Mouse (Mus musculus) MEL-GATA-1-ER (cell line): ENCODE measurements at regions not wholly inside any gene's neighbourhood (a gene's known extent, or its start where the extent isn't known, plus 50 kb on each side); places are given as distances from the start of the nearest gene placed in this dataset.
"Not testable (repeated sequence)": the region's sequence is repeated elsewhere in the genome, so short reads cannot be mapped to it uniquely, and the experiment has no call there.

ENCODE experiments used
- DNase-seq: peaks from one replicate; pipeline ENCODE4 v3.0.0-alpha.2; 2012; ENCODE audit warnings: low read depth; ENCODE audit errors: extremely low read depth

DNA sequence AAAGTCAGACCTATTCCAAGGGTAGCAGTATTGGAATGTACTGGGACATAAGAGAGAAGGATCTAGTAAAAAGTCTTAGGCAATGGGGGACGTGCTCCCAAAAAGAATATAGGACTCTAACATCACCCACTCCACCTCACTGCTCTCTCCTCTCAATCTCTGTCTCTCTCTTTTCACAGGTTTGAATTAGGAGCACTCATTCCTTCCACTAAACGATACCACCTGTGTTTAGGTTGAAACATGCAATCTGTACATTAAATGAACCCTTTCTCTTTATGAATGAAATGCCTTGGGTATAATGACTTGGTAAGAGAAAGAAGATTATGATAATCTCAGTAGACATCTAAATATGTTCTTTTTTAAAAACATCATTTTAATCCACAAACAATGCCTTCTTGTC, 129.4 kb downstream of the Zpld1 start:
- DNase-seq: no peak

DNA sequence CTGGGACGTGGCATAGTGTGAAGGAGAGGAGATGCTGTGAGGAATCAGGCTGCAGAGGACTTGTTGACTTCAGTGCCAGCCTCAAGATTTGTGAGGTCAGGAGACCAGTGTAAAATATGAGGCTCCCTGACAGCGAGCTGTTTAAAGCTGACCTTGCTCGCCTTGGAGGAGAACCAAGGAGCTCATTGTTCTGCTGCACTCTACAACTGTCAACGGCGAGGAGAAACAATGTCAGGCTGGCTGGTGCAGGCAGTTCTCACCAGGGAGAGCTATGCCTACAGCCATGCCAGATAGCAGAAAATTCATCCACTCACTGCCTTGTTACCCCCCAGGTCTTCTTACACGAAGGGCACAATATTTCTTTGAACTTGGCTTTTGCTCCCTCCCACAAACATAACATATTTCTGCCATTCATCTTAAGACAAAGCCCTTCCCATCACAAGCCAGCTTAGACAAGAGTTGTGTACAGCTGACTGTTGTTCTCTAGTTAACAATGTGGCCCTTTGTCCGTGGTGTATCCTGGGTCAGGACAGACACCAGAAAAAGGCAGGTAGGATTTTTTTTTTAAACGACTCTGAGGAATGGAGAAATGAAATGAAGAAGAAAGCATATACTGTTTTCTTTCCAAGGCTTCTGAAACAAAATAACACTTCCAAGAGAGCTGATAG, 131.5 kb downstream of the Zpld1 start:
- no peak for DNase-seq

DNA sequence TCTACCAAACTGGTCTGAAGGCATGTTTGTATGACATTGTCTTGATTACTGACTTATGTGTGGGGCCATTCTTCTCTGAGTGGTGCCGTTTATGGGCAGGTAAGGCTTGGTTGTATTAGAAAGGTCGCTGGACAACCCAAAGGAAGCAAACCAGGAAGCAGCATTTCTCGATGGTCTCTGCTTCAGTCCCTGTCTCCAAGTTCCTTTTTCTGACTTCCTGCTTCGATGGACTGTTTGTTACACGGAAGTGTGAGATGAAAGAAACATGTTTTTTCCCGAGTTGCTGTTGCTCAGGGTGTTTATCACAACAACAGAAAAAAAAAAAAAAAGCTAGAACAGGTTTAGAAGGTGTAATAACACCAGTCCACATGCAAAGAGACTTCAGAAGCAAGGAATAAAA, 134.9 kb downstream of the Zpld1 start:
- no peak for DNase-seq

DNA sequence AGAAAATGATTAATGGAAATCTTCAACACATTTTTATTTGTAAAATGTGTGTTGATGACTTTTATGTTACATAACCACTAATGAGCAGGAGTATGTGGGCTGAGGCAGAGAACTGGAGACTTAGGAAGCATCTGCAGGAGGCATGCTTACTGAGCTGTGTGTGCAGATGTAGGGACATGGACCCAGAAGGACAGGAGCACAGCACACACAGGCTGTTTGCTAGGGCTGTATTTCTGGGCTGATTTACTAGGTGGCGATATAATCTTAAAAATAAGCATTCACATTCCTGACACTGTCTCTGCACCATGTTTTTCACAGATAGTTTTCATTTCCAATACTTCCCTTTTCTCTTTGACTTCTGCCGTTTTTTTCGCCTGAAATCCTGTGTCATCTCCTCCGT, 146.1 kb downstream of the Zpld1 start:
- DNase-seq: peak; percentile 35

DNA sequence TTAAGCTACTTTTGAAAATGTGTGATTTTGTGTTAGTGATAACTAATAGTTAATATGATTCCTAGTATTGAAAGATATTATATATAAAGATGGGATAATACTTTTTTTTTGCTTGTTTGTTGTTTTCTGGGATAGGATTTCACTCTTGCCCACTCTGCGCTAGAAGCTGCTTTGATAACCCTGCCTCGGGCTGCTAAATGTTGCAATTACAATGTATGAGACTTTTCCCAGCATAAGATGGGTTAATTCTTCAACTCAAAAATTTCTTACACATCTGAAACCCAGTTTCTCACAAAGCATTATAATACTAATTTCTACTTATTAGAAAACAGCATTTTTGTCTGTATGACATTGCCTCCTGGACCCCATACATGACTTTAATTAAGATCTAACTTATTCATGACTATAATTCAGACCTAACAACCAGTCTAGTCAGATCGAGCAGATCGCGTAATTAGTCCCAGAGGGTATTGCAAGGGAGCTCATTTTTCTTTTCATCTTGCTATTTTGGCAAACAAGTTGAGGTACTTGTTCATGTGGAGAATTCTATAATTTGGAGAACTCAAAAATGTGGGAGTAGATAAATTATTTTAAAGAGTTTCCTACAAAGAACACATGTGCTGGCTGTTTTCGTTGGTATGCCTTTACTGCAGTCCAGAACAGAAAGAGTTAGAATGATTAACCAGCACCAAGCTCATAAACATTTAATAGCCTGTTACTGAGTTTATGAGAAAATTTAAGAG, 155.2 kb downstream of the Zpld1 start:
- no peak for DNase-seq

DNA sequence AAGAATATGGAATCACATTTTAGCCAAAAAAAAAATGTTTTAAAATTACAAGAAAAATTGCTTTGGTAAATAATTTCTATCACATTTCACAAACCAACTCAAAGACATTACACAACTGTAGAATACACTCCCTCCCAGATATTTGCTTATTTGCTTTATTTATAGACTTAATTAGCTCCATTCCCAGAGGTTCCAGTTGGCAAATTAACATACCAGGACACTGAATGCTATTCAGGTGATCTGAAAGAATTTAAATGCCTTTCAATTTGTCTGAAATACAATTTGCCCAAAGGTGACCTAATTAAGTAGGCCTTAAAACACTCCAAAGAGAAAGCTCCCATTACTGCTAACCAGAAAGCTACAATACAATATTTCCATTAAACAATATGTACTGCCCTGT, 162.8 kb downstream of the Zpld1 start:
- no peak for DNase-seq

DNA sequence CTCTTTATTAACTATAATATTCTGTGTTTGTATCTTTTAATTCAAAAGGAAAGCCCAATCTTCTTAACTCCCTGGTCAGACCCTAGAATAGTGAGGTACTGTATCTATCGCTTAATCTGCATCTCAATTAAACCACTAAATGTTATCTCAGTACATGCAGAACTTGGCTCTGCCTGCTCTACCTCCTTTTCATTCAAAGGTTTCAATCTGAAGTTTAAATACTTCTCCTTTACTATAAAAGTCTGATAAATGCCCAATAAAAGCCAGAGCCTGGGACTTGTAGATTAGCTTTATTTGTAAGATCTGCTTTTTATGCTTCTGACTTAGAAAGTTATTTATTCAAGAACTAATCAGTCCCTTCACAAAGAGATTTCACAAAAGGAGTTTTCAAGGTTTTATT, 200.1 kb downstream of the Zpld1 start:
- peak; percentile 1 for DNase-seq

DNA sequence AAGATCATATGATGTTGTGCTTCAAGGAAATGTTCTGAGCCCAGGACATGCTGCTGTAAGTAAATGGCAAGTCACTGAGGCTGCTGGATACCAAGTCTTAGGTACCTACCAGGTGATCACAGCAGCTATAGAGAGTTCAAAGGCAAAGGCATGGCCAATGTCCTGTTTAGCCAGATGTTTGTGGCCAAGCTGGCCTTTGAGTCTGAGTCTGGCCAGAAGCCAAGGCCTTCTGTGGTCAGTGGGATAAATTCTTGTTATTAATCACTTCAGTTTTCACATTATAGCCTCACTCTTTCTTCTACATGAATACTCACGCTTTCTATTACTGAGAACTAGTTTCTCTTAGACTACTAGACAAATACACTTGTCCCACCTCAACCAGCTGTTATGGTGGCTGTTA, 210.3 kb downstream of the Zpld1 start:
- no peak for DNase-seq

DNA sequence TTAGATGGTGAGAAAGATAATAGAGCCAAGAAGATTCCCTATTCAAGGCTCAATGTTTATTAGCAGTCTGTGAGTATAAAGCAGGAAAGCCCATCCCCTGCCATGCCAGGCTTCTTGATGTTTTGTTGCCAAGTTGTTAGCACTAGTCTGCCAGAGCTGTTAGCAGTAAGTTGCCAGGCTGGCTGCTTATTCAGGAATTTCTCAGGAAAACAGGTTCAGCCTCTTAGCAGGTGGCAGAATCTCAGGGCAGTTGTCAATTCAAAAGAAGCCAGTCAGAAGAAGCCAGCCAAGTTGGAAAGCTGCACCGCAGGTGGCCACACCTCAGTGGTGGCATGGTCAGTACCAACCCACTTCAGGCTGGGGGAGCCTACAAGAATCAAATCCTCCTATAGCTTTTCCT, 221.6 kb downstream of the Zpld1 start:
- no peak for DNase-seq

DNA sequence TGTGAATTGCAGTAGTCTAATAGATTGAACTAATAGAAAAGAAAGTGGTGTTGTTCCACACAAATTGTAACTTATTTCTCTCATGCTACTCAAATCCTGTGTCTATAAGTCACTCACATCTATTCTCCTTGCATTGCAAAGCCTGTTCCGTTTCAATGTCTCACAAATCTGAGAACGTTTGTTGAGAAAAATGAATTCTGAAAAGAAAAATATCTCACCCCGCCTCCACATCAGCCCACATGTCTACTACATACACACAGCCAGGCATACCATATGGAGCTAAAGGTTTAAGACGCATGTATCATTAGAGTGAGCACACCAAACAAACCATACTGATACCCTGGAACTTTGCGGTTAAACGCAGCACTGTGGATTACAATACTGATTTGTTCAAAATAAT, 258.0 kb downstream of the Zpld1 start:
- DNase-seq: no peak

DNA sequence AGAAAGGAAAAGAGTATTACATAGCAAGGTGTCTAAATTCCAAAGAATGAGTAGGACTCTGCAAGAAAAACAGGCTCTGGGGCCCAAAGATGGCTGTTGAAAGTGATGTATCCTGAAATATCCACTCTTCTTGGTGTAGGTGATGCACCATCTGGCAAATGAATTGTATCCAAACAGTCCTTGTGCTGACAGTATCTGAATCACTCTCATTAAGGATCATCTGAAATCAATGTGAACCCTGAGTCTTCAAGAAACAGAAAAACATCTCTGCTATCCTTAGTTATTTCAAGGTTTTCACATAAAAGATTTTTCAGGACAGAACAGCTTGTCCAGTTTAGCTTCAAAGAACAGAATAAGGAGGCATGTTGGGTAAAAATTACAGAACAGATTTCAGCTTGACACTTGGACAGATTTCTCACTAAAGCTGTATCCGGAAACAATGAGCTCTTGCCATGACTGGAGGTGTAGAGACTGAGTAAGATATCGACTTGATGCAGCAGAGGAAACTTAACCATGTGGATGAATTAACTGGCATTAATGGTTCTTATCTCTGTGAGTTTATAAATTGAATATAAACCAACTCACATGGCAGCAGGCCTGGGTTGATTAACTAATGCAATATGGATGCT, 296.0 kb downstream of the Zpld1 start:
- DNase-seq: no peak

DNA sequence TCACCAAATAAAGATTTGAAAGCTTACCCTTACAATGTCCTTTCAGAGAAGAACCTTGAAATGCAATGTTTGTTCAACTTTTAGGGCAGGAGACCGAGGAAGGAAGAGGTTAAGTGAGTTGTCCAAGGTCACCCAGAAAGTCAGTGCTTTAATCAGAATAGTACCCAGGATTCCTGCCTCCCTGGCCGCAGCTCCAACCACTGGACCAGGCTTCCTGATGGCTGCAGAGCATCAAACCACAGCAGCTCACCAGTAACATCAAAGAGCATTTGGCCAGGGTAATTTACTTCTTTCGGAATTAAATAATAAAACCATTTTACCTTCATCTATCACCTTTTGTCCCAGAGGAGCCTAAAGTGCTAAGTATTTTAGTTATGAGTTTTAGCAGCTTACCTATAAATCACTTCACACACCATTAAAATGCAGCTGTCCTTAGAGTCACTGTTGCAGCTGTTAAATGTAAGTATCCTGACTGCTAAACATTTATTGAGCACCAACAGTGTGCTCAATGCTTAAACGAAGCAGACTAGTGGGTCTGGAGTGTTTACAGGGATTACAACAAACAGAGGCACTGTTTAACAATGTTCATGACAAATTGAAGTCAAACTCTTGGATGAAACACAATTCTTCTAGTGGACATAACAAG, 306.1 kb downstream of the Zpld1 start:
- DNase-seq: no peak

DNA sequence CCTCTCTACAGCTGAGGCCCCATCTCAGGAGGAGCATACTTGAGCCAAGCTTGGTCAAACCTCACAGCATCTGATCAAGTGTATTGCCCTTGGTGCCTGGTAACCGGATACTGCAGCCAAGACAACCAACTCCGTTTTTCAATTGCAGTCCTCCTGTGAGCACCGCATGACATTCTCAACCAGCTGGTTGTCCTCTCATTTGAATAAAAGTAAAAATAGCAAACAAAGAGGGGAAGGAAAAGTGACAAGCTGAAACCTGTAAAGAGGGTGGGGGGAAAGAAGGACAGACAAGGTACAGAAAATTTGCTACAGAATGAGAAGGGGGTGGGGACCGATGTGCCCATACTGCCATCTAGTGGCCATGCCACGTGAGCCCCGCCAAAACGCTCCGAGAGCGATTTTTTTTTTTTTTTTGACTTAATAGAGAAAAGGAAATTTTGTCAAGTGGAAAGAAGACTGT, 314.0 kb downstream of the Zpld1 start:
- peak; percentile 6 for DNase-seq

DNA sequence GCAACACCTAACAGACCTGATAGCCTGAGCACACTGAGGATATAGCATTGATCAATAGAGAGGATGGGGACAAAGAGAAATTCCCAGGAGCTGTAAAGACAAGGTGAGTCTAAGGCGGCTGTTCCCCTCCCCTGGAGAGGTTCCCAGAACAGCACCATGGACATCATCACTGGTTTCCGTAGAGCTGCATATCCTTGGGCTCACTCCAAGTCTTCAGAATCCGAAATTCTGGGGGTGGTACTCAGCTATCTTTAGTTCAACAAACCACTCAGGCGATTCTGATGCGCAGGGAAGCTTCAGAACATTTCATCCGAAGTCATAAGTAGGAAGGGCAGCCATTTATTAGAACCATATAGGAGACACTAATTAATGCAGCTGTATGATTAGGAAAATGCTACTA, 327.4 kb downstream of the Zpld1 start:
- no peak for DNase-seq

DNA sequence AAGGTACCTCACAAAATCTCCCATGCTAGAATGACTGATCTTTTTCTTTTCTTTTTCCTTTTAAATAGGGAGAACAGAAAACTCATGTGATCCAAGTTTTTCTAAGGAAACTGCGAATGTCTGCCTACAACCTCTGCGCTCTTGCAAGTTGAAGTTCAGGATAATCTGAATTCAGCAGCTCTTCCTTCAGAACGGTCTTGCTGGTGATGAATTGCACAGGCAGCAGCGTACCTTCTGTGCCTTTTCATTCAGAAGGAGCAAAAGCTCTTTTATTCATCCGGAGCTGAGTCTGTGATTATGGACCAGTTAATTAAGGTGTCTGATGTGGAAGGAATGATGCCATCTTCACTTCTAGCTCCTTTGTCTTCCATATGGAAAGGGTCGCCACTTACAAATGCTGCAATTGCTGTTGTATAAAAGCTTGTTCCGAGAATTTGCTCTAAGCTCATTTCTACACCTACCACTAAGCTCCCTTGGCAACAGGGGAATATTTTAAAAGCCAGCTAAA, 353.9 kb downstream of the Zpld1 start:
- DNase-seq: no peak

DNA sequence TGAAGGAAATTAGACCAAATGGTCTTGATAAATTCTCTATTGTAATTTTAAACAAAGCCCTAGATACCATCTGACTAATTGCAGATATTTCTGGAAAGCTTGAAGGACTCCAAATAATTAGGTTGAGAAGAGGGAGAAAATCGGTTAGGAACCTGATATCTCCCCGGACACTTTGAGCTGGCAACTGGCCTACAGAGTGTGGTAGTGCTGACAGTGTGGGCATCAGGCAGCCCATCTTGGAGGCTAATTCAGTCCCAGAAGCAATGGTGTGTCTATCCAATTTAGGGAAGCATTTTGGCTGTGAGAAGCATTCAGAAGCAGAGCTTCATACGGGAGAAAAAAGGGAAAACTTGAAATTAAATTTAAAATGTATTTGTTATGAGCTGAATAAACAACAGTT, 369.5 kb downstream of the Zpld1 start:
- no peak for DNase-seq

DNA sequence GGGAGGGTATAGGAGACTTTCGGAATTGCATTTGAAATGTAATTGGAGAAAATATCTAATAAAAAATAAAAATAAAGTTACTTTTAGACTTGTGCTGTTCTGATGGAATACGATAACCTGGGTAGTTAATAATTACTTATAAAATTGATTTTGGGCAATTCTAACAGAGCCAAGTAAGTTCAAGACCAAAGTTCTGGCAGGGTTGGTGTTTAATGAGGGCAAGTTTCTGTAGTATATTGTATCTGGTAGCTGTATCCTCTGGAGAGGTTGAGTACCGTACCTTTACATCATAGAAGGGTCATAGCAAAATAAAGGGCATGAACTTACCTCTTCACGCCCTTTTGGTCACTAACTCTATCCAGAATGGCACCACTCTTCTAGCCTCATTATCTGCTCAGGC, 394.9 kb downstream of the Zpld1 start:
- no peak for DNase-seq

DNA sequence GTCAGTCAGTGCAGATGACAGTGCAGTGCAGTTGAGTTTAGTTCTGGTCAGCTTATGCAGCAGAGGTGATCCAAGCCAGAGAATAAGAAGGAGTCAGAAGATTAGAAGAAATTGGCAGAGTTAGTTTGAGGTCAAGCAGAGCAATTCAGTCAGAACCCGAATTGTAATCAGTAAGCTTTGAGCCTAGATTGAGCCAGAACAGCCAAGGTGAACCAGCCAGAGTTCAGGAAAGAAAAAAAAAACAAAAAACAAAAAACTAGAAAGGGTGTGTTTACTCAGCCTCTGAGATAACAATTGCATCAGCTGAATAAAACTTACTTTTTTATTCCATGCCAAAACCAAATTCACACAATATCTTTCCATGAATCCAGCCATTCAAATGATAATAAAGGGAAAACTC, 396.3 kb downstream of the Zpld1 start:
- DNase-seq: no peak

DNA sequence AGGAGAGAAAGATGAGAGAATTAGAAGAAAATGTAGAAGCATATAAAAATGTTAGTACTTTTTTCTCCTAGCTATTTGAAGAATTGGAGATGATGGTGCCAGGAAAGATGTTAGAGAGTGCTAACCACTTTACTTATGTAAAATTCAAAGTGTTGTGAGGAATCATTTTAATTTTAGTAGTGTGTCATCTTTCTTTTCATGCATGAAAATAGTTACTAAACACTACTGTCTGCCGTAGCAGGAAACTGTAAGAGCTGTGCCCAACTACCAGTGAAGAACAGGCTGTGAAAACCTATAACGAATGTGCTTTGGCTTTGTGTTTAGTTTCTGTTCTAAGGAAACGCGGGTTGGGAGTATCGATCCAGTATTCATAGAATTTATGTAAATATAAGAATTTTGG, 403.1 kb downstream of the Zpld1 start:
- DNase-seq: no peak

DNA sequence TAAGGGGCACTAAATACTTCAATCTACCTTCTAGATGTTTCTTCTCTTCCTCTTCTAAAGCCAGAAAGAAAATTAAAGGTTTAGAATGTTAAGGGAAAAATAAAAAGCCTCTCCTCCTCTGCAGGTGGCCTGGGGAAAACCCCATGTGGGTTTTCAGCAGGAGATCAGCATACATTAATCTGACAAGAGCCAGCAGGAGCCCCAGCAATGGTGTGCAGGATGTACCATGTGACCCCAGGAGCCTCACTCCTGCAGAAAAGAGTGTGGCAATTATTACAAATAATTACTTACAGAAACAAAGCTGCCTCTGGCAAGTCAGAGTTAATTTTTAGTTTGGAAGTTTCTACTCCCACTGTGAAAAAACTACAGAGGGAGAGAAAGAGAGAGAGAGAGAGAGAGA, 440.4 kb downstream of the Zpld1 start:
- DNase-seq: no peak

DNA sequence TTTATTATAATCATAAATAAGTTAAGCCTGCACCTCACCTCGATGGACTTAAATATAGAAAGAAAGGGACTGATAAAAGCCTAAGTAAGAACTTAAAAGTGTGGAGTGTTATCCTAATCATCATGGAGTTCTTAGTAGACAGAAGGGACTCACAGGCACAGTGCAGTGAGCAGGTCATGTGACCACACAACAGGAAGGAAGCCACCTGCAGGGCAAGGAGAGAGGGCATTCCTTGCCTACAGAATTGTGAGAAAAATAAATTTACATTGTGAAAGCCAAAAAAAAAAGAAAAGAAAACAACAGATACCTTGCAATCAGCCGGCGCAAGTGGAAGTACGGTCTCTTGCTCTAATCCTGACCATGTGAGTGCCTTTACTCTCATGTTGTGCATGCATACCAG, 454.8 kb downstream of the Zpld1 start:
- not testable (repeated sequence) for DNase-seq
